Mouse (Mus musculus) bone marrow, adult 2 months (tissue): ENCODE results near the gene Rnasek.

Experiments used
- CTCF ChIP-seq: fragments of 200-500 bp; IDR thresholded peaks from 2 replicates; pipeline ENCODE4 v1.5.1; 2011; ENCODE audit warnings: low read length, control low read depth; ENCODE audit not compliant: control insufficient read depth, insufficient read depth
- POLR2A ChIP-seq: fragments of 200-500 bp; IDR thresholded peaks from 2 replicates; pipeline ENCODE4 v1.6.1; 2011; ENCODE audit warnings: low read depth, mild to moderate bottlenecking, control low read depth, low read length, borderline replicate concordance; ENCODE audit not compliant: control insufficient read depth

DNA sequence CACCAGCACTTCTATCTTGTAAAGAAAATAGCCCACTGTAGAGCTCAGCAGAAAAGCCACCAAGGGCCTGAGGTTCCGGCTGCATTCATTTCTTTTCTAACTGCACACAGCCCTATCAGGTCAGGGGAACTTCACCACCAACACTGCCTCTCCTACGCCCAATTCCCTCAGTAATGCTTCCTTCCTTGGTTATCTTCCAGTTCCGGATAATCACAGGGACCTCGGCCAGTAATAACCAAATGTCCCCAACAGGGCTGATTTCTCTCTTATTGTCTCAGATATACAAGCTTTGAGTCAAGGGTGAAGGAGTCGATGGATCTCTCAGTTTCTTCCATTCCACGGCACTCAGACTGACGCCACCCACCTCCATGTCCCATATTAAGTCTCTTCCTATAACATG lies 32.4 kb downstream of the Rnasek start:
- TF ChIP-seq POLR2A (no peak), CTCF (no peak)
